Mouse (Mus musculus) heart, embryonic 10.5 days (tissue): ENCODE measurements around the gene Stfa3. TPM values are rescaled to one million over a fixed set of nuclear protein-coding genes. Genes with fewer than 3 reads are reported as not detected.

Experiments
- DNase-seq: peaks from one replicate; pipeline ENCODE4 v3.0.0-alpha.2; 2017; ENCODE audit warnings: low spot score
- H3K27ac ChIP-seq: fragments of 300-500 bp; sonication (generic); 2 replicates; pipeline ENCODE4 v1.5.1; 2016; ENCODE audit warnings: mild to moderate bottlenecking
- H3K27me3 ChIP-seq: fragments of 300-500 bp; sonication (generic); 2 replicates; pipeline ENCODE4 v1.6.1; 2016; ENCODE audit warnings: mild to moderate bottlenecking; ENCODE audit not compliant: poor library complexity, insufficient read depth, severe bottlenecking
- H3K36me3 ChIP-seq: fragments of 300-500 bp; sonication (generic); 2 replicates; pipeline ENCODE4 v1.6.1; 2016; ENCODE audit warnings: mild to moderate bottlenecking, moderate library complexity
- H3K4me1 ChIP-seq: fragments of 300-500 bp; sonication (generic); 2 replicates; pipeline ENCODE4 v1.6.1; 2016; ENCODE audit warnings: mild to moderate bottlenecking
- H3K4me3 ChIP-seq: fragments of 300-500 bp; sonication (generic); 2 replicates; pipeline ENCODE4 v1.5.1; 2016; ENCODE audit warnings: mild to moderate bottlenecking, moderate library complexity
- H3K9me3 ChIP-seq: fragments of 300-500 bp; sonication (generic); 2 replicates; pipeline ENCODE4 v1.6.1; 2016; ENCODE audit warnings: mild to moderate bottlenecking, moderate library complexity
- WGBS: fragments of 180-500 bp; shearing (Covaris S2); methylation state at CpG from one replicate; pipeline ENCODE4 v1.1.7; 2016; 5-methylcytosine and 5-hydroxymethylcytosine counted together
- polyA plus RNA-seq: library from polyadenylated mRNA; unstranded; fragments of >200 nt; fragmentation: Nextera tagmentation; extraction: Ambion mirVana; gene quantifications from 2 replicates; pipeline ENCODE4 v1.2.1, GENCODE M21; 2016

Stfa3 gene
- polyA plus RNA-seq, result not detected in 2 replicates

DNA sequence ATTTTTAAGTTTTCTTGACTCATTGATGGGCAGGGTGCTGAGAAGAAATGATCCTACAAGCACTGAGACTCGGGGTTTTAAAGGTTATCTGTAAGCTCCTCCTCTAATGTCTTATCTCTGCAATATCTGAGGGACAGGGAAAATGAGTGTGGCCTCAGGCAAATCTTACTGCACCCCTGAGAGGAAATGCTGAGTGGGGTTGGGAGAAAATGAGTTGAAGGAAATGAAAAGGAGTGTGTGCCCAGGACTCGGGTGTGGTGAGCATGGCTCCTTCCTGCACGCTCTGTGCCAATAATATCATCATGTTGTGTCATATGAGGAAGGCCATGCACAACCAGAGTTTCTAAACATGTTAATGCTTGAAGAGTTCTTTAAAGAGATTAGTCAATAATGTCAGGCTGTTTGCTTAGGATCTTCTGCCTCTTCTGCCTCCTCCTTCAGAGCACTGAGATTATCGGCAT, at the start of gene Stfa3:
TSS of gene Stfa3 (minus strand) at position 51 of the 461 bp plus-strand sequence.
- H3K27me3 ChIP-seq, result no peaks in the 10 kb centered on the region
- no peak for DNase-seq
- WGBS, result 85% methylated on average over 4 of the region's 4 CpGs
- H3K4me1 ChIP-seq, result no peaks in the 10 kb centered on the region
- H3K4me3 ChIP-seq, result no peak within 1 kb of the TSS
- H3K27ac ChIP-seq, result no peak within 1 kb of the TSS
- no peaks in the 10 kb centered on the region for H3K9me3 ChIP-seq
- H3K36me3 ChIP-seq, result no peaks in the 10 kb centered on the region

DNA sequence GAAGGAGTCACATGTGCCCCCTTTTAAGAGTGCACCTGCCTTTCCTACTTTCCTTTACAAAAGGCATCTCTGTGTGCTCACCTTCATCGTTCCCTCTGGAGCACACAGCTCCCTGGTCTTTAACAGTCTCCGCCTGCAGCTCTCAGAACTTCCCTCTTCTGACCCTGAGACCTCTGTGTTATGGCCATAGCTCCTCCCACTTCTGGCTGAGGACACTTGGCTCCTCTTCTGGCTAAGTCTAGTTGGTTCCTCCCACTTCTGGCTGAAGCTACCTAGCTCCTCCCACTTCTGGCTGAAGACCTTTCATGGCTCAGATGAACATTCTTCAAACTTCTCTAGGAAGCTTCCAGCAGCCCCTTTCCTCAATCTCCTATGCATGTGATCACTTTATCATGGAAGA, 47.1 kb upstream of the Stfa3 start:
- Histone ChIP-seq H3K9me3 (no peaks in the 10 kb centered on the region), H3K4me1 (no peaks in the 10 kb centered on the region), H3K4me3 (no peak overlapping the region), H3K27me3 (no peaks in the 10 kb centered on the region), H3K27ac (no peak overlapping the region), H3K36me3 (no peaks in the 10 kb centered on the region)
- no peak for DNase-seq
- 67% methylated on average over 2 of the region's 2 CpGs for WGBS

DNA sequence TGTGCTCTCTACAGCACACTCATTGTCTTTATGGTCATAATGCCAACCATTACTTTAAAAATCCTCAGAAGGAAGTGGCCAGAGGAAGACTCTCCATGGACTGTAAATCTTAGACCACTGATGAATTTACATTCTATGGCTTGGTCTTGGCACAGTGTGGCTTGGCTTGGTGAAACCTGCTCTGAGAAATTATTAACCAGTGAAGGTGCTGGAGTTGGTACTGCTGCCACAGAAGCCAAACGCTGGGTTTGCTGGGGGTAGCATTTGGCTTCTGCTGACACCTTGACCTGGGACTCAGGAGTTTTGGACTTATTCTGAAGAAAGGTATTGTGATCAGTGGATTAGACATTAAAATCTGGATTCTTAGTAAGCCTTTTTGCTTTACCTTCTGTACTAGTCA, 37.2 kb upstream of the Stfa3 start:
- Histone ChIP-seq H3K4me1 (no peaks in the 10 kb centered on the region), H3K4me3 (no peak overlapping the region), H3K27me3 (no peaks in the 10 kb centered on the region), H3K27ac (no peak overlapping the region), H3K9me3 (no peaks in the 10 kb centered on the region), H3K36me3 (no peaks in the 10 kb centered on the region)
- 75% methylated on average over 1 of the region's 1 CpGs for WGBS
- no peak for DNase-seq

DNA sequence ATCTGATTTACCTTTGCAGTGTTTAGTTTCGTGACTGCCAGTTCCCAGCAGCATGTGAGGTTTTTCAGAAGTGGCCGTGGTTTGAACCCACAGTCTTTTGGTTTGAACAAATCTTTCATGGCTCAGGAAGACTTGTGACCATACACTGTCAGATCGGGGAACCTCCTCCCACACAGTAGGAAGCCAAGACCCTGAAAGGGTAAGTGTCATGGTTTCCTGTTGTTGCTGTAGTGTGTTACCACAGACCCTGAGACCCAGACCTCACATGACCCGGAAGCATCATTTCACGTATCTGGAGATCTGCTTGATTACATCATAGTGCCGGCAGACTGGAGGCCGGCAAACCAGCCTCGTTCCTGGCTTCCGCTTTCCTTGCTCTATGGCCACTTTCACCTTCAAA, 21.7 kb upstream of the Stfa3 start:
- Histone ChIP-seq H3K9me3 (no peaks in the 10 kb centered on the region), H3K4me1 (peaks cover 3% of the 10 kb centered on the region; the same call in 1 of the 2 replicates), H3K27ac (no peak overlapping the region), H3K36me3 (no peaks in the 10 kb centered on the region), H3K4me3 (no peak overlapping the region), H3K27me3 (no peaks in the 10 kb centered on the region)
- no peak for DNase-seq
- WGBS, result 85% methylated on average over 9 of the region's 9 CpGs

DNA sequence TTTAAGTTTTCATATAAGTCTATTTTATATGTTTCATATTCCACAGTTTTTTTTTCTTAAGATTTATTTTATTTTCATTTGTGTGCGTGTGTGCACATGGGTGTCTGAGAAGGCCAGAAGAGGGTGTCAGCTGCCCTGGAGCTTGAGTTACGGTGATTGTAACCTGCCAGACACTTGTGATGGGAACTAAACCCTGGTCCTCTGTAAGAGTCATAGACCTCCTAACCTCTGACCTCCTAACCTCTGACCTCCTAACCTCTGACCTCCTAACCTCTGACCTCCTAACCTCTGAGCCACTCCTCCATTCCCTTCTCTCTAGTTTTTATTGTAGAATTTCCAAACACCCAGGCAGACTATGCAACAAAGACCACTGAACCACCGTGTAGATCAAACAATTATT, 20.3 kb upstream of the Stfa3 start:
- H3K36me3 ChIP-seq, result no peaks in the 10 kb centered on the region
- no peak for DNase-seq
- H3K9me3 ChIP-seq, result no peaks in the 10 kb centered on the region
- peaks cover 3% of the 10 kb centered on the region; the same call in 1 of the 2 replicates for H3K4me1 ChIP-seq
- H3K27me3 ChIP-seq, result no peaks in the 10 kb centered on the region
- 87% methylated on average over 3 of the region's 3 CpGs for WGBS
- no peak overlapping the region for H3K27ac ChIP-seq
- H3K4me3 ChIP-seq, result no peak overlapping the region

DNA sequence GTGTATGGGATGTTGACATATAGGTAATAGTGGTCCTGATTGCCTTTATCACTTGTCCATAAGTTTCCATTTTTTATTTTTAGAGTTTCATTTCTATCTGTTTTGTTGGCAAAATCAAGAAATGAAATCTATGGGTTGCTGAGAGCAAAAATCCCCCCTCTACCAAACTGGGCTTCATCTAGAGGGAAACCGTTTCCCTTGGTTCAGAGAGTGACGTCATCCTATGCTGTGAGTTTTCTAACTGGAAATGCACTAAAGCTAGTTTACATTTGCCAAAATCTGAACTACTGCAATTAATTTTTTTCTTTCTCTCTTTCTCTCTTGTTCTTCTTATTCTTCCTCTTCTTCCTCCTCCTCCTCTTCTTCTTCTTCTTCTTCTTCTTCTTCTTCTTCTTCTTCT, 19.7 kb upstream of the Stfa3 start:
- Histone ChIP-seq H3K9me3 (no peaks in the 10 kb centered on the region), H3K36me3 (no peaks in the 10 kb centered on the region), H3K4me1 (peaks cover 3% of the 10 kb centered on the region; the same call in 1 of the 2 replicates), H3K4me3 (no peak overlapping the region), H3K27me3 (no peaks in the 10 kb centered on the region), H3K27ac (no peak overlapping the region)
- DNase-seq, result no peak
- 83% methylated on average over 2 of the region's 2 CpGs for WGBS

DNA sequence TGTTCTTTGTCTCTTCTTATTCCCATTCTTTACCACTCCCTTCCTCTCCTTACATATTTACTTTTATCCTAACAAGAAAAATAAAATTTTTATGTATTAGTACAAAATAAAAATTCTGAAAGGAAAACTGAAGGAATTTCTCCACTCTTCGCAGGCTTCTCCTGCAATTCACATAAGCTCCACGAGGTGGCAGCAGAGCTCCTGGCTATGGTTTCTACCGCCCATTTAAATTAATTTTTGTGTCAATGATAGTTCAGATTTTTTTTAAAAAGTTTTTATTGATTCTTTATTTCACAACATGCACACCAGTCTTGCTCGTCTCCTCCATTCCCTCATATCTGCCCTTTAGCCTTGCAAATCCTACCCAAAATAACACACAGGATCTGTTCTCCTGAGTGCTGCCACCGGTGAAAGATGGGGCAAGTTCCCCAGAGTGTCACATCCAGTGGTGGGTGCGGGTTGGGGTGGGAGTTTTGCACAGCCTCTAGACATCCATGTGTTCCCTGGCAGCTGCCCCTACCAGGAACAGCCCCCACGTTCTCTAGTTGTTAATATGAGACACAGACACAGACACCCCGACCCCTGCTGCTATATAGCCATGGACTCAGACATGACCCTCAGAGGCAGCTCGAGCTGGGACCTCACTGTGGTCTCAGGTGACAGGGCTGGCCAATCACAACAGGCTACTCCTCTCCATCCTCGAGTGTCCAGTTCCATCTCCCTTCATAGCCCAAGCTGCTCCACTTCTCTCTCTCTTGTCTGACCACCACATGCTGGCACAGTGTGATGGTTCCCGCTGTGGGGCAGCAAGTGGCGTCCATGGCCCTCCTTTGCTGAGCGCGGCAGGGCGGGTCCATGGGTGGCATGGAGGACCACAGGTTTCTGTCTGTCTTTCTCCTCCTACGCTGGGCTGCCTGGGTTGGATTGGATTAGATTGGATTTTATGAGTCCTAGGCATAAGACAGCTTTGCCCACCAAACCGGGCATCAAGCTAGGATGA, 18.3 kb upstream of the Stfa3 start:
- 43% methylated on average over 17 of the region's 17 CpGs for WGBS
- peaks cover 3% of the 10 kb centered on the region; the same call in 1 of the 2 replicates for H3K4me1 ChIP-seq
- H3K9me3 ChIP-seq, result no peaks in the 10 kb centered on the region
- no peak overlapping the region for H3K27ac ChIP-seq
- no peak for DNase-seq
- no peaks in the 10 kb centered on the region for H3K36me3 ChIP-seq
- no peak overlapping the region for H3K4me3 ChIP-seq
- no peaks in the 10 kb centered on the region for H3K27me3 ChIP-seq

GRCm38 (mm10) chr16:36471066-36471633, 16.0 kb upstream of the Stfa3 start:
- H3K27ac ChIP-seq, result no peak overlapping the region
- no peaks in the 10 kb centered on the region for H3K9me3 ChIP-seq
- no peak for DNase-seq
- WGBS, result 56% methylated on average over 13 of the region's 13 CpGs
- H3K4me3 ChIP-seq, result no peak overlapping the region
- H3K4me1 ChIP-seq, result peaks cover 3% of the 10 kb centered on the region; the same call in 1 of the 2 replicates
- H3K36me3 ChIP-seq, result no peaks in the 10 kb centered on the region
- H3K27me3 ChIP-seq, result no peaks in the 10 kb centered on the region

DNA sequence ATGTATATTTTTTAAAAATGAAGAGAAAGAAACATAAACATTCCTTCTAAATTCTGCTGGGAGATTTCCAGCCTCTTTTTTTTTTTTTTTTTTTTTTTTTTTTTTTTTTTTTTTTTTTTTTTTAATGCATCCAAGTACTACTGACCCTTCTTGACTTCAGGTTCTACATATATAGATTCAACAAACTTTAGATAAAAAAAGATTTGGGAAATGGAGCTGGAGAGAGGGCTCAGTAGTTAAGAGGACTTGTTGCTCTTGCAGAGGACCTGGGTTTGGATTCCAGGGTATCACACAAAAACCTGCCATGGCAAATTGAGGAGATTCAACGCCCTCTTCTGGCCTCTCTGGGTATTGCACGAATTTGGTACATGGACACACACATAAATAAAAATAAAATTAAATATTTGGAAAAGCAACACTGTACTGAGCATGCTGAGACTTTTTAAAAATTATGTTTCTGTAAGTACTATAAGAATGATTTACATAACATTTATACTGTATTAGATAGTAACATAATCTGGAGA, 14.8 kb upstream of the Stfa3 start:
- Histone ChIP-seq H3K4me1 (peaks cover 3% of the 10 kb centered on the region; the same call in 1 of the 2 replicates), H3K27ac (no peak overlapping the region), H3K9me3 (no peaks in the 10 kb centered on the region), H3K36me3 (no peaks in the 10 kb centered on the region), H3K4me3 (no peak overlapping the region), H3K27me3 (no peaks in the 10 kb centered on the region)
- WGBS, result 6% methylated on average over 2 of the region's 2 CpGs
- DNase-seq, result no peak

- 87% methylated on average over 9 of the region's 9 CpGs for WGBS
- H3K9me3 ChIP-seq, result no peaks in the 10 kb centered on the region
- no peak for DNase-seq
- no peak overlapping the region for H3K27ac ChIP-seq
- H3K4me3 ChIP-seq, result no peak overlapping the region
- H3K27me3 ChIP-seq, result no peaks in the 10 kb centered on the region
- peaks cover 3% of the 10 kb centered on the region; the same call in 1 of the 2 replicates for H3K4me1 ChIP-seq
- no peaks in the 10 kb centered on the region for H3K36me3 ChIP-seq
Measured at GRCm38 (mm10) chr16:36469367-36469766, 14.2 kb upstream of the Stfa3 start.

GRCm38 (mm10) chr16:36468862-36469261, 13.7 kb upstream of the Stfa3 start:
- Histone ChIP-seq H3K27me3 (no peaks in the 10 kb centered on the region), H3K4me3 (no peak overlapping the region), H3K9me3 (no peaks in the 10 kb centered on the region), H3K36me3 (no peaks in the 10 kb centered on the region), H3K4me1 (peaks cover 3% of the 10 kb centered on the region; the same call in 1 of the 2 replicates), H3K27ac (no peak overlapping the region)
- WGBS, result 66% methylated on average over 4 of the region's 4 CpGs
- no peak for DNase-seq

- 52% methylated on average over 2 of the region's 2 CpGs for WGBS
- H3K36me3 ChIP-seq, result no peaks in the 10 kb centered on the region
- DNase-seq, result no peak
- H3K9me3 ChIP-seq, result no peaks in the 10 kb centered on the region
- no peak overlapping the region for H3K4me3 ChIP-seq
- H3K27me3 ChIP-seq, result no peaks in the 10 kb centered on the region
- H3K27ac ChIP-seq, result no peak overlapping the region
- H3K4me1 ChIP-seq, result no peaks in the 10 kb centered on the region
Measured at GRCm38 (mm10) chr16:36467936-36468335, 12.7 kb upstream of the Stfa3 start.

DNA sequence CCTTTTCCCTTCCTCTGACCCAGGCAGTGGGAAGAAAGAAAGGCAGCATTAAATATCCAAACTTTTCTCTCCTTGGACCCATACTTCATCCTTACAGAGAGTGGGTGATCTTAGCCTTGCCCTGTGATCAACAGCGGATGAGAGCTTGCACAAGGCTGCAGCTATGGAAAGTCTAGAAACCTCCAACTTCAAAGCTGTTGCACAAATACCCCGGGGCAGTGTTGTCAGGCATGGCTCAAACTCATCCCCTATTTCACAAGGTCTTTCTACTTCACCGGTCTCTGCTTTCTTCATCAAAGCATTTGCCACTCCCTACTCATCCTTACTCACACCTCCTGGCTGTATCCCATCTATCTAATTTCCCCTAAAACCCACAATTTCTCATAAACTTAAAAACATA, 10.2 kb upstream of the Stfa3 start:
- Histone ChIP-seq H3K9me3 (no peaks in the 10 kb centered on the region), H3K36me3 (no peaks in the 10 kb centered on the region), H3K4me1 (no peaks in the 10 kb centered on the region), H3K27me3 (no peaks in the 10 kb centered on the region), H3K27ac (no peak overlapping the region), H3K4me3 (no peak overlapping the region)
- 90% methylated on average over 3 of the region's 3 CpGs for WGBS
- DNase-seq, result no peak
